Mouse (Mus musculus): Measurements from ENCODE around the gene Sufu. TPM values are rescaled to one million over a fixed set of nuclear protein-coding genes. Genes with fewer than 3 reads are reported as not detected.

Gene Sufu
- polyA plus RNA-seq, 2 experiments, result 30.6 to 35.5 TPM

GRCm38 (mm10) chr19:46350168-46350932, 46.3 kb upstream of the Sufu start, which contains the start of gene 2310034G01Rik:
2310034G01Rik (minus strand) TSS chr19:46350302.
- Histone ChIP-seq H3K4me3 (replicated peaks; ENCODE audit: low read length) (peak within 1 kb of the TSS; percentile 76), H3K27me3 (ENCODE audit: control insufficient read depth, insufficient read depth, low read length) (no peaks in the 10 kb centered on the region), H3K4me2 (replicated peaks; ENCODE audit: low read depth, low read length, severe bottlenecking) (peak within 1 kb of the TSS; percentile 85), H3K27ac (replicated peaks; ENCODE audit: low read depth, low read length) (peak within 1 kb of the TSS; percentile 79), H3K9me3 (ENCODE audit: control insufficient read depth, low read length) (no peaks in the 10 kb centered on the region), H3K4me1 (ENCODE audit: control insufficient read depth, insufficient read depth, low read length) (0 out of 2 replicates have a peak, but pooled peaks cover 7% of the 10 kb centered on the region), H3K9ac (ENCODE audit: low read depth, low read length, severe bottlenecking) (peak within 1 kb of the TSS; percentile 80), H3K36me3 (ENCODE audit: control insufficient read depth, insufficient read depth, low read length) (no peaks in the 10 kb centered on the region)
- WGBS, result 41% methylated on average over 10 of the region's 10 CpGs
- no peak for TF ChIP-seq POLR2A (IDR thresholded peaks at IDR 0.05; ENCODE audit: borderline replicate concordance, extremely low read depth, insufficient read depth, insufficient read length)
- ATAC-seq (ENCODE audit: low FRiP score, low read depth), result no peak
- no peak for DNase-seq (ENCODE audit: low spot score)

- H3K9me3 ChIP-seq (ENCODE audit: control insufficient read depth, low read length), result no peaks in the 10 kb centered on the region
- no peaks in the 10 kb centered on the region for H3K36me3 ChIP-seq (ENCODE audit: control insufficient read depth, insufficient read depth, low read length)
- TF ChIP-seq POLR2A (IDR thresholded peaks at IDR 0.05; ENCODE audit: borderline replicate concordance, extremely low read depth, insufficient read depth, insufficient read length), result no peak
- peak overlapping the region; percentile 49 for H3K9ac ChIP-seq (ENCODE audit: low read depth, low read length, severe bottlenecking)
- no peak overlapping the region for H3K27ac ChIP-seq (replicated peaks; ENCODE audit: low read depth, low read length)
- WGBS, result under 1% methylated on average over 26 of the region's 29 CpGs
- ATAC-seq (ENCODE audit: low FRiP score, low read depth), result peak; percentile 50; the same call in 1 of the 2 replicates
- H3K4me1 ChIP-seq (ENCODE audit: control insufficient read depth, insufficient read depth, low read length), result peaks cover 4% of the 10 kb centered on the region
- H3K4me3 ChIP-seq (replicated peaks; ENCODE audit: low read length), result peak overlapping the region; percentile 46
- peaks cover 15% of the 10 kb centered on the region; the same call in 1 of the 2 replicates for H3K27me3 ChIP-seq (ENCODE audit: control insufficient read depth, insufficient read depth, low read length)
- DNase-seq (ENCODE audit: low spot score), result peak; percentile 83
- peak overlapping the region; percentile 68 for H3K4me2 ChIP-seq (replicated peaks; ENCODE audit: low read depth, low read length, severe bottlenecking)
These were observed 40.0 kb upstream of the Sufu start for GRCm38 (mm10) chr19:46356701-46357138.

GRCm38 (mm10) chr19:46357344-46358280, 39.1 kb upstream of the Sufu start:
- WGBS, result 18% methylated on average over 25 of the region's 25 CpGs
- Histone ChIP-seq H3K4me2 (replicated peaks; ENCODE audit: low read depth, low read length, severe bottlenecking) (peak overlapping the region; percentile 68), H3K9ac (ENCODE audit: low read depth, low read length, severe bottlenecking) (peak overlapping the region; percentile 49; the same call in 1 of the 2 replicates), H3K27me3 (ENCODE audit: control insufficient read depth, insufficient read depth, low read length) (peaks cover 15% of the 10 kb centered on the region; the same call in 1 of the 2 replicates), H3K4me3 (replicated peaks; ENCODE audit: low read length) (peak overlapping the region; percentile 46), H3K27ac (replicated peaks; ENCODE audit: low read depth, low read length) (no peak overlapping the region), H3K36me3 (ENCODE audit: control insufficient read depth, insufficient read depth, low read length) (no peaks in the 10 kb centered on the region), H3K9me3 (ENCODE audit: control insufficient read depth, low read length) (no peaks in the 10 kb centered on the region), H3K4me1 (ENCODE audit: control insufficient read depth, insufficient read depth, low read length) (peaks cover 4% of the 10 kb centered on the region)
- no peak for TF ChIP-seq POLR2A (IDR thresholded peaks at IDR 0.05; ENCODE audit: borderline replicate concordance, extremely low read depth, insufficient read depth, insufficient read length)
- DNase-seq (ENCODE audit: low spot score) (no peak), ATAC-seq (ENCODE audit: low FRiP score, low read depth) (no peak)

- Histone ChIP-seq H3K9ac (ENCODE audit: low read depth, low read length, severe bottlenecking) (no peak overlapping the region), H3K27ac (replicated peaks; ENCODE audit: low read depth, low read length) (no peak overlapping the region), H3K27me3 (ENCODE audit: control insufficient read depth, insufficient read depth, low read length) (peaks cover 15% of the 10 kb centered on the region; the same call in 1 of the 2 replicates), H3K4me2 (replicated peaks; ENCODE audit: low read depth, low read length, severe bottlenecking) (no peak overlapping the region), H3K4me1 (ENCODE audit: control insufficient read depth, insufficient read depth, low read length) (peaks cover 4% of the 10 kb centered on the region), H3K4me3 (replicated peaks; ENCODE audit: low read length) (no peak overlapping the region), H3K9me3 (ENCODE audit: control insufficient read depth, low read length) (no peaks in the 10 kb centered on the region), H3K36me3 (ENCODE audit: control insufficient read depth, insufficient read depth, low read length) (no peaks in the 10 kb centered on the region)
- no peak for TF ChIP-seq POLR2A (IDR thresholded peaks at IDR 0.05; ENCODE audit: borderline replicate concordance, extremely low read depth, insufficient read depth, insufficient read length)
- no peak for DNase-seq (ENCODE audit: low spot score)
- ATAC-seq (ENCODE audit: low FRiP score, low read depth), result no peak
- WGBS, result 73% methylated on average over 4 of the region's 4 CpGs
These were observed 38.3 kb upstream of the Sufu start for GRCm38 (mm10) chr19:46358381-46358780.

- no peak for ATAC-seq (ENCODE audit: low FRiP score, low read depth)
- Histone ChIP-seq H3K36me3 (ENCODE audit: control insufficient read depth, insufficient read depth, low read length) (no peaks in the 10 kb centered on the region), H3K9me3 (ENCODE audit: control insufficient read depth, low read length) (no peaks in the 10 kb centered on the region), H3K4me3 (replicated peaks; ENCODE audit: low read length) (no peak overlapping the region), H3K27ac (replicated peaks; ENCODE audit: low read depth, low read length) (no peak overlapping the region), H3K9ac (ENCODE audit: low read depth, low read length, severe bottlenecking) (no peak overlapping the region), H3K4me1 (ENCODE audit: control insufficient read depth, insufficient read depth, low read length) (peaks cover 1% of the 10 kb centered on the region), H3K27me3 (ENCODE audit: control insufficient read depth, insufficient read depth, low read length) (peaks cover 10% of the 10 kb centered on the region; the same call in 1 of the 2 replicates), H3K4me2 (replicated peaks; ENCODE audit: low read depth, low read length, severe bottlenecking) (no peak overlapping the region)
- DNase-seq (ENCODE audit: low spot score), result no peak
- TF ChIP-seq POLR2A (IDR thresholded peaks at IDR 0.05; ENCODE audit: borderline replicate concordance, extremely low read depth, insufficient read depth, insufficient read length), result no peak
- 80% methylated on average over 8 of the region's 8 CpGs for WGBS
These were observed 34.6 kb upstream of the Sufu start for GRCm38 (mm10) chr19:46362104-46362503.
